Mouse (Mus musculus) stomach, postnatal 0 days (tissue): ENCODE measurements around the gene Syp.

Experiments used
- CTCF ChIP-seq: IDR thresholded peaks from 2 replicates; pipeline ENCODE4 v1.5.1; 2016; ENCODE audit warnings: antibody characterized with exemption, low read depth, mild to moderate bottlenecking, moderate library complexity
- EP300 ChIP-seq: optimal IDR thresholded peaks from 2 replicates; pipeline ENCODE3; 2016; ENCODE audit warnings: antibody characterized with exemption

DNA sequence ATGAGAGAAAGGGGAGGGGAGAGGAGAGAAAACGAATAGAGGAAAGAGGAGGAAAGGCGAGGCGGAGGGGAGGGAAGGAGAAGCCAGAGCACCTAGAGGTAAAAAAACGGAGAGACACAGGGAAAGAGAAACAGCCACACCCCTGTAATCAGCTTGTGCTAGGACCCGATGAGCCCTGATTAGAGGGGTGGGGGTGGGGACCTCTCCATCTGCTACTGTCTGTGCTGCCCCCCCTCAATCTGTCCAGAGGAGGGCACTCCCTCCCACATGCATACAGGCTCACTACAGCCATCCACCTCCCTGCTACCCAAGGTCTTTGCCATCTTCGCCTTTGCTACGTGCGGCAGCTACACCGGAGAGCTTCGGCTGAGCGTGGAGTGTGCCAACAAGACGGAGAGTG is 2.5 kb downstream of the Syp start:
- no peak for TF ChIP-seq CTCF
- no peak for TF ChIP-seq EP300
